Mouse (Mus musculus): ENCODE results near the gene Tmem127.
"Not testable (repeated sequence)": the region's sequence is repeated elsewhere in the genome, so short reads cannot be mapped to it uniquely, and the experiment has no call there.

Tmem127 gene

GRCm38 (mm10) chr2:127247592-127248333 lies at the start of gene Tmem127, which contains the start of gene Ciao1:
TSS of gene Tmem127 (plus strand) at chr2:127247908.
TSS of gene Ciao1 (minus strand) at chr2:127247816.
- in situ Hi-C loops (cut with MboI, MseI) = loop anchor here (5.0 to 25.0 kb wide), 2 partner anchors 35 to 1415 kb away; no protein-coding TSS in a partner anchor

DNA sequence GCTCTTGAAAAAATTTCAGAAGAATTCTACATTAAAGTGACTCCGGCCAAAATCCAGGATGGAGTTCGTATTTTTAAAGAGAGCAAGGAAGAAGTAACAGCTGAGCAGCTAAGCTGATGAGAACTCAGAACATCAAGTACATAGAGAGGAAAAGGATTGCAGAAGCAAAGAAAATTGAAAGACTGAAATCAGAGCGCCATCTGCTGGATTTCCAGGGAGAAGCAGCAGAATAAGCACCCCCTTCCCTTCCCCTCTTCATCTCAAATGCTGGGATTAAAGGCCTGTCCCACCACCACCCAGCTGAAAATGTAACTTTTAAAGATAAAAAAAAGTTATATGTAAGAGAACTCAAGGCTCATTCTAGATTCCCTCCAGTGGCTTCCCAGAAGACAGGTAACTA lies 42.8 kb upstream of the Tmem127 start:
- in situ Hi-C loops (cut with MboI, MseI) = loop anchor here (5.0 kb wide), 1 partner anchor 38 kb away; no protein-coding TSS in a partner anchor

- in situ Hi-C loops (cut with MboI, MseI) = not testable (repeated sequence)
These were observed 41.8 kb upstream of the Tmem127 start for GRCm38 (mm10) chr2:127205936-127206335.

DNA sequence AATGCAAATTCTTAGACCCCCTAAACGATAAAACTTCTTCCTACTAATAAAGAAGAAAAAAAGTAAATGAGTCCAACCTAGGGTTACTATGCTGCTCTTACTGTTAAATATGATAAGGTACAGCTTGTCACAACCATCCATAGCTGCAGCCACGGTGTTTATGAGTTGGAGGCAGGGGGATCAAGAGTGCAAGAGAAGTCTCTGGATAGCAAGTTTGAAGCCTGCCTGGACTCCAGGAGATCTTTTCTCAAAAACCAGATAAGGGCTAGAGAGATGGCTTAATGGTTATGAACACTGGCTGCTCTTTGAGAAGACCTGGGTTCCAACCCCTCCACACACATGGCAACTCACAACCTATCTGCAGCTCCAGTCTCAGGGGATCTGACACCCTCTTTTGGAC lies 40.8 kb upstream of the Tmem127 start:
- in situ Hi-C loops (cut with MboI, MseI) = no loop called here

DNA sequence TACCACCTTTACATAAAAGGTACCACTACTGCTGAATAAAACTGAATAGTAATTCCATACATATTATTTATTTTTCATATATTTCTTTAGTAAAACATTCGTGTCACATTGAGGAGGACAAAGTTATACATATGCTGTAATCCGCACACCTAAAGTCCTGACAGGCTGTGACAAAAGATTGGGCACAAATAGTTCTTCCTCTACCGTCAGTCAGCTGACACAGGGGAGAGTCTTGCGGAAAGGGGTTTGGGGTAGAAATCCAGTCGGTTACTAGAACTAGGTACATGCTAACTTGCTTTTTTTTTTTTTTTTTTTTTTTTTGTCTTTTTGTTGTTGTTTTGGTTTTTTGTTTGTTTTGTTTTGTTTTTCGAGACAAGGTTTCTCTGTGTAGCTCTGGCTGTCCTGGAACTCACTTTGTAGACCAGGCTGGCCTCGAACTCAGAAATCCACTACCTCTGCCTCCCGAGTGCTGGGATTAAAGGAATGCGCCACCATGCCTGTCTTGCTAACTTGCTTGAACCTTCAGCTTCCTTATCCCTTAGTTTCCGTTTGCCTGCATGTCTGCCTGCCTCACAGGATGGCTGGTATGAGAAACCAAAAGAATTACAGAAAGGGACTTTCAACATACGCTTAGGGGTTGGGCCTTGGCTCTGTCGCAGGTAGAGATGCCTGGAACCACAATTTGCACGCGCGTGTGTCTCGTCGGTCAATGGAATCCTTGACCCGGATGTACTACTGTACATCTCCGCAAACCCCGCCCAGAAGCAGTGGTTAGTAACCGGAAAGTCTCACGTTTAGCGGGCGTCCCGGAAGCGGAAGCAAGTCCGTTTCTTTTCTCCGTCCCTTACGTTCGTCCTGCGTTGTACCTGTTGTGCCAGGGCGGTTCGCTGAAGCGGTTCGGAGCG lies 39.9 kb upstream of the Tmem127 start, which contains the start of the genes 1810024B03Rik and Snrnp200:
Gene 1810024B03Rik (minus strand): TSS at position 734 of the 905 bp plus-strand sequence.
Gene Snrnp200 (plus strand): TSS at position 840 of the 905 bp plus-strand sequence.
- in situ Hi-C loops (cut with MboI, MseI) = no loop called here

- in situ Hi-C loops (cut with MboI, MseI) = no loop called here
These were observed 39.3 kb upstream of the Tmem127 start for GRCm38 (mm10) chr2:127208452-127208769.

GRCm38 (mm10) chr2:127210701-127211100 lies 37.0 kb upstream of the Tmem127 start:
- in situ Hi-C loops (cut with MboI, MseI) = loop anchor here (5.0 kb wide), 1 partner anchor 37 kb away; the partner anchor contains the start of genes Ciao1 and Tmem127

GRCm38 (mm10) chr2:127217746-127218145 lies 30.0 kb upstream of the Tmem127 start:
- in situ Hi-C loops (cut with MboI, MseI) = no loop called here

DNA sequence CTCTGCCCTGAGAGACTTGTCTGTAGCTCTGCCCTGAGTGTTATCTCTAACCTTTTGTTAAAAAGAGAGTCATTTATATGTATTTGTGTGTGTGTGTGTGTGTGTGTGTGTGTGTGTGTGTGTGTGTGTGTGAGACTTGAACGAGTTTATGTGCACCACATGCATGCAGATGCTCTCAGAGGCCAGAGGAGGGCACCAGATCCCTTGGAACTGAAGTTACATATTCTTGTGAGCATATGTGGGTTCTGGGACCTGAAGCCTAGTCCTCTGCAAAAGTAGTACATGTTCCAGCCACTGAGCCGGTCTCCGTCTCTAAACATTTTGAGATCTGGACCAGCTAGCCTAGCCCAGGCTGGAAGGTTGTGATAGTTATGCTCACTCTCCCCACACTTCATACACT lies 22.4 kb upstream of the Tmem127 start:
- in situ Hi-C loops (cut with MboI, MseI) = loop anchor here (25.0 kb wide), 1 partner anchor 1437 kb away; no protein-coding TSS in a partner anchor

GRCm38 (mm10) chr2:127237897-127238610 lies 9.7 kb upstream of the Tmem127 start:
- in situ Hi-C loops (cut with MboI, MseI) = loop anchor here (25.0 kb wide), 1 partner anchor 1424 kb away; no protein-coding TSS in a partner anchor

GRCm38 (mm10) chr2:127240065-127240464 lies 7.6 kb upstream of the Tmem127 start:
- in situ Hi-C loops (cut with MboI, MseI) = loop anchor here (25.0 kb wide), 1 partner anchor 1422 kb away; no protein-coding TSS in a partner anchor

GRCm38 (mm10) chr2:127248334-127249004 lies 761 bp downstream of the Tmem127 start:
- in situ Hi-C loops (cut with MboI, MseI) = loop anchor here (5.0 to 25.0 kb wide), 2 partner anchors 36 to 1414 kb away; no protein-coding TSS in a partner anchor

- in situ Hi-C loops (cut with MboI, MseI) = loop anchor here (5.0 kb wide), 1 partner anchor 92 kb away; no protein-coding TSS in a partner anchor
These were observed 2.7 kb downstream of the Tmem127 start for GRCm38 (mm10) chr2:127250291-127251008.

GRCm38 (mm10) chr2:127251457-127251856 lies 3.7 kb downstream of the Tmem127 start:
- in situ Hi-C loops (cut with MboI, MseI) = loop anchor here (5.0 kb wide), 1 partner anchor 91 kb away; no protein-coding TSS in a partner anchor

DNA sequence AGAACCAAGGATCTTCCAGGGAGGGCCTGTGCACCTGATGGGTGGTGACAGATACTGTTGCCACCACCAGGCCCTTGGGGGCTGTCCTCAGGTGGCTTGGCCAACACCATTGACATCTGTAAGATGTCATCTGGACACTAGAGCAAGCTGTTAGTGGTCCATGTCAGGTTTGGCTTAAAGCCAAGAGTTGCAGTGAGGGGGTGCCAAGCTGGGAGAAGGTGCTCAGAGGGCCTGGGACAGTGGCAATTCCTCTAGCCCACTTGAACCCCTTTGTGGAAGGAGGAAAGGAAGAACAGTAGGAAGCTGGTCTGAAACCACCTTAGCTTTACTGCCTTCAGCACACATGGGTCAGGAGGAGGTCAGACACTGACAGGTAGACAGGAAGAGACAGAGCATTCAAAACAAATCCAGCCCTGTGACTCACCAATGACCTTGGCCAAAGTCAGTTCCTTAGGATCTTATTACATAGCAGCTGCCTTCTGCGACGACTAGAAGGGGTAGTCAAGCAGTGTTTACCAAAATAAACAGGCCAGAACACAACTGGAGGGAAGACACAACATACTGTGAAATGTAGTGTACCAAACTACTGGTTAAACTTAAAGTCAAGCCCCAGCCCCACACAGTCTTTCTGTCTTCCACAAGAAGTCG lies 4.3 kb downstream of the Tmem127 start:
- in situ Hi-C loops (cut with MboI, MseI) = loop anchor here (5.0 kb wide), 1 partner anchor 90 kb away; no protein-coding TSS in a partner anchor

DNA sequence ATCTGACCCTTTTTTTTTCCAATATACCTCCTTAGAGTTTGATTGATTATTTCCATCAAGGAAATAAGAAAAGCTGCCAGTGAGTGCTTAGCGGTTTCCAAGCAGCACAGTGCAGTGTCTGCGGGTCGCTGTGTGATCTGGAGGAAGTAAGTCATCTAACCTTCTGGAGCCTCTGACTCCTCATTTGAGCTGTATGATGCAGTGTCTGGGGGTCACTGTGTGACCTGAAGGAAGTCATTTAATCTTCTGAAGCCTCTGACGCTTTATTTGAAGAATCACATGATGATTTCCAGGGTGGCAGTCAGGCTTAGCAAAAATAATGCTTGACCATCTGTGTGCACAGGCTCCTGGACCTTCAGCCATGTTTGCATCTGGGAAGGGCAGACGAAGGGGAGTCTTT lies 5.1 kb downstream of the Tmem127 start:
- in situ Hi-C loops (cut with MboI, MseI) = loop anchor here (5.0 kb wide), 1 partner anchor 90 kb away; no protein-coding TSS in a partner anchor

- in situ Hi-C loops (cut with MboI, MseI) = loop anchor here (5.0 kb wide), 1 partner anchor 88 kb away; no protein-coding TSS in a partner anchor
These were observed 7.0 kb downstream of the Tmem127 start for GRCm38 (mm10) chr2:127254604-127255134.

DNA sequence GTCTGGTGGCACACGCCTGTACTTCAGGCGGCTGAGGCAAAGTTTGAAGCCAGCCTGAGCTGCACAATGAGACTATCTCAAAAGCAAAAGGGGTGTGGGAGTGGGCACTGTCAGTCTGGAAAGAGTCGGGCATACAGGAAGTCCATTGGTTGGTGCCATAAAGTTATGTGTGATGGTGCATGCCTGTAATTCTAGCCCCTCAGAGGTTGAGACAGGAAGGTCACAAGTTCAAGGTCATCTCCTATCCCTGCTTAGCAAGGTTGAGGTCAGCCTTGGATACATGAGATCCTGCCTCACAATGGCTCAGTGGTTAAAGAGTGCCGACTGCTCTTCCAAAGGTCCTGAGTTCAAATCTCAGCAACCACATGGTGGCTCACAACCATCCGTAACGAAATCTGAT lies 7.6 kb downstream of the Tmem127 start:
- in situ Hi-C loops (cut with MboI, MseI) = no loop called here

DNA sequence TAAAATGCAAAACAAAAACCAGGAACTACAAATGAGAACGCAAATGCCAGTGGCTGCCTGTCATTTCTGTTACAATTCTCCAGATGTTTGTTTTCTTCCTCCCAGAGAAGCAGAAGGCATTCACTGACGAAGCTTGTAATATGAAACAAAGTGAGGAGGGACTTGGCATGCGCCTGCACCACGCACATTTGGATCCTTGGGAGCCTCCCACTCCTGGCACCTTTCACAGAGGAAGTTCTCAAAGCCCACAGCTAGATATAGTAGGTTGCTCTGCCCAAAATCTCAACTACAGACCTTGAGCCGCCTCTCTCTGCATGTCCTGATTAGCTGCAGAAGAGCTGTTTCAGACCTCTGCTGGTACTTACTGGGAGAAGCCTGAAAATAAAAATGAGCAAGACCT lies 11.6 kb downstream of the Tmem127 start:
- in situ Hi-C loops (cut with MboI, MseI) = no loop called here
